Mouse (Mus musculus): Measurements from ENCODE around the gene Camta2.

The Camta2 gene

GRCm38 (mm10) chr11:70687601-70688199 lies at the start of gene Camta2:
Camta2 (minus strand) TSS chr11:70688105.
- peak; percentile 99 for DNase-seq

- DNase-seq: no peak
Observed at GRCm38 (mm10) chr11:70733256-70733655, 45.4 kb upstream of the Camta2 start.

GRCm38 (mm10) chr11:70731178-70731577 lies 43.3 kb upstream of the Camta2 start:
- DNase-seq: no peak

- no peak for DNase-seq
Observed at GRCm38 (mm10) chr11:70730427-70731038, 42.6 kb upstream of the Camta2 start.

GRCm38 (mm10) chr11:70727385-70727784 lies 39.5 kb upstream of the Camta2 start:
- no peak for DNase-seq

GRCm38 (mm10) chr11:70726585-70726984 lies 38.7 kb upstream of the Camta2 start:
- no peak for DNase-seq

- no peak for DNase-seq
Observed at GRCm38 (mm10) chr11:70724706-70725105, 36.8 kb upstream of the Camta2 start.

- DNase-seq: peak; percentile 94
Observed at GRCm38 (mm10) chr11:70721072-70721471, 33.2 kb upstream of the Camta2 start.

GRCm38 (mm10) chr11:70720567-70720966 lies 32.7 kb upstream of the Camta2 start:
- DNase-seq: peak; percentile 93

GRCm38 (mm10) chr11:70718481-70718880 lies 30.6 kb upstream of the Camta2 start:
- peak; percentile 83 for DNase-seq

- no peak for DNase-seq
Observed at GRCm38 (mm10) chr11:70715832-70716231, 27.9 kb upstream of the Camta2 start.

- no peak for DNase-seq
Observed at GRCm38 (mm10) chr11:70713222-70713621, 25.3 kb upstream of the Camta2 start.

- DNase-seq: no peak
Observed at GRCm38 (mm10) chr11:70711026-70711425, 23.1 kb upstream of the Camta2 start.

GRCm38 (mm10) chr11:70706127-70706526 lies 18.2 kb upstream of the Camta2 start:
- no peak for DNase-seq

- DNase-seq: peak; percentile 98
Observed at GRCm38 (mm10) chr11:70702781-70703180, 14.9 kb upstream of the Camta2 start.

- peak; percentile 95 for DNase-seq
Observed at GRCm38 (mm10) chr11:70701984-70702733, 14.3 kb upstream of the Camta2 start.

GRCm38 (mm10) chr11:70701221-70701955 lies 13.5 kb upstream of the Camta2 start:
- peak; percentile 96 for DNase-seq

- DNase-seq: peak; percentile 99
Observed at GRCm38 (mm10) chr11:70700613-70701012, 12.7 kb upstream of the Camta2 start.

- peak; percentile 100 for DNase-seq
Observed at GRCm38 (mm10) chr11:70699722-70700556, 12.0 kb upstream of the Camta2 start, which contains the start of the genes Inca1 and Kif1c. Inca1 (minus strand) TSS chr11:70700155. Kif1c (plus strand) TSS chr11:70700548.

GRCm38 (mm10) chr11:70699051-70699450 lies 11.1 kb upstream of the Camta2 start:
- DNase-seq: no peak

GRCm38 (mm10) chr11:70697376-70697775 lies 9.5 kb upstream of the Camta2 start:
- DNase-seq: no peak

- no peak for DNase-seq
Observed at GRCm38 (mm10) chr11:70693504-70693903, 5.6 kb upstream of the Camta2 start.

Data from heart, adult 11 months (tissue).